Mouse (Mus musculus): Measurements from ENCODE around the gene Fes. TPM values are rescaled to one million over a fixed set of nuclear protein-coding genes. Genes with fewer than 3 reads are reported as not detected.

Gene Fes
- polyA plus RNA-seq, 1 experiment, result 0.69 TPM

DNA sequence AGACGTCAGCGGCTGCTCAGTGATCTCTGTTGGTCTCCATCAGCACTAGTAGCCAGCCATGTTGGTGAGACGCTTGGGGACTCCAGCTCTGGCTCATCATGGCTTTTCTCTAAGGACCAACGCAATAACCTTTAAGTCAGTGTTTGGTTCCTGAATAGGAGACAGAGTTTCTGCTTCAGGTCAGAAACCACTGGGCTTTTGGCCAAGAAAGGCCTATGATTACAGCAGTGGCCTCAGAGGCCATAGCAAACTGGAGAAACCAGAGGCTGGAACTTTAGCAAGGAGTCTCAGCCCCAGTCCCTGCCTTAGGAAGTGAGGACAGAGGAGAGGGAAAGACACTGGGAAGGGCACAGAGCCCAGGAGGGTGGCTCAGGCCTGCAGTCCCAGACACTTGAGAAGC, 32.8 kb upstream of the Fes start:
- H3K9me3 ChIP-seq (ENCODE audit: control insufficient read depth, low read length), result no peaks in the 10 kb centered on the region
- TF ChIP-seq TAL1 (IDR thresholded peaks at IDR 0.05; ENCODE audit: low read length), result no peak
- no peak for TF ChIP-seq GATA1 (IDR thresholded peaks at IDR 0.05; ENCODE audit: low read length)
- peaks cover 16% of the 10 kb centered on the region for H3K4me1 ChIP-seq (ENCODE audit: control insufficient read depth)

DNA sequence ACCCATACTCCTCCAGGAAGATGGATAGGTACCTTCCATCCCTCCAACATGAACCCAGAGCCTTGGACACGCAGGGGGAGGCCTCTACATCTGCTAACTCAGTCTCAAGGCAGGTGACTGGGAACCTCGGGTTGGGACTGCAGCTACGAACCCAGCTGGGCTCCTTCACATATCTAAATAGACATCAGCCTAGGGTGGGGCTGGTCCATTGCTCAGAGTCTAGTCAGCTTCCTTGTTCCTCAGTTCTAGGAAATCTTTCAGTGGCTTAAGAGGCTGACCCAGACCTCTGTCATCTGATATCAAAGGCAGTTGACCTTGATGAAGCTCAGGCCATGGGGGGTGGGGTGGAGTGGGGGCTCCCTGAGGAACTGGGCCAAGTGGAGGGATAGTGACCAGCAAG, 31.5 kb upstream of the Fes start:
- peaks cover 16% of the 10 kb centered on the region for H3K4me1 ChIP-seq (ENCODE audit: control insufficient read depth)
- TF ChIP-seq TAL1 (IDR thresholded peaks at IDR 0.05; ENCODE audit: low read length), result no peak
- no peak for TF ChIP-seq GATA1 (IDR thresholded peaks at IDR 0.05; ENCODE audit: low read length)
- H3K9me3 ChIP-seq (ENCODE audit: control insufficient read depth, low read length), result no peaks in the 10 kb centered on the region
- H3K27me3 ChIP-seq (ENCODE audit: control insufficient read depth), result no peaks in the 10 kb centered on the region
- H3K36me3 ChIP-seq (ENCODE audit: control insufficient read depth), result no peaks in the 10 kb centered on the region
- no peak overlapping the region for H3K4me3 ChIP-seq (replicated peaks)

More for the DNA sequence above, 32.8 kb upstream of the Fes start:
- no peak overlapping the region for H3K4me3 ChIP-seq (replicated peaks)
- no peaks in the 10 kb centered on the region for H3K27me3 ChIP-seq (ENCODE audit: control insufficient read depth)
- no peaks in the 10 kb centered on the region for H3K36me3 ChIP-seq (ENCODE audit: control insufficient read depth)

DNA sequence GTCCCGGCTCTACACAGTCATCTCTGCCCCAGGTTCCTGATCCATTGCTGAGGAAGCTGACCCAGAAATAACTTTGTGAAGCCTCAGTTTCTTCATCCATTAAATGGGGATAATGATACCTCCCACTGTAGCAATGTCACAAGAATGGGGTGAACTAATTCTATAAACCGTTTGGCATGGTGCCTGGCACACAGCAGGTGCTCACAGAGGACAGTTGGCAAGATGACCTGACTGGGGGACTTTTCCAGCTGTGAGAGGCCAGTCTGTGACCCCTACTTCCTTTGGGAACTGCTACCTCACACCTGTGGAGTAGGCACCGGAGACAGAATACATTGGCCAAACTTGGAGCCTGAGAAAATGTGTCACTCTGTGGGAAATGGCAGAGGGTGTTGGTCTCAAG, 30.3 kb upstream of the Fes start:
- Histone ChIP-seq H3K4me1 (ENCODE audit: control insufficient read depth) (peaks cover 15% of the 10 kb centered on the region), H3K27me3 (ENCODE audit: control insufficient read depth) (no peaks in the 10 kb centered on the region), H3K36me3 (ENCODE audit: control insufficient read depth) (no peaks in the 10 kb centered on the region), H3K4me3 (replicated peaks) (no peak overlapping the region), H3K9me3 (ENCODE audit: control insufficient read depth, low read length) (no peaks in the 10 kb centered on the region)
- TF ChIP-seq GATA1 (IDR thresholded peaks at IDR 0.05; ENCODE audit: low read length), result no peak
- TF ChIP-seq TAL1 (IDR thresholded peaks at IDR 0.05; ENCODE audit: low read length), result no peak

DNA sequence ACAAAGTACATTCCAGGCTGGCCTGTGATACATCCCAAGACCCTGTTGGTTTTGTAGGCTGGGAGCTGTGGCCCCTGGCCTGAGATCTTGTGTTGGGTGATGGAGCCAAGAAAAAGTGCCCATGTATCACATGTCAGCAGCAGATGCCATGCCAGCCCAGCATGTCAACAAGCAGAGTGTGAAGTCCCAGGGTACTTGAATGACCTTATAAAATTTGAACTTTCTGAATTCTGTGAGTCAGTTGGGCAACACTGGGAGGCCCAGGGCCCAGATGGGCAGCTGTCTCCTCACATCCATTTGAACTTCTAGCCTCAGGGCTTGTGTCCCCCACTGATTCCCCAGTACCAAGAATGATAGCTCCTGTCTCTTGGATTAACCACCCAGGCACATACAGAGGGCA, 29.9 kb upstream of the Fes start:
- no peak for TF ChIP-seq TAL1 (IDR thresholded peaks at IDR 0.05; ENCODE audit: low read length)
- Histone ChIP-seq H3K36me3 (ENCODE audit: control insufficient read depth) (no peaks in the 10 kb centered on the region), H3K9me3 (ENCODE audit: control insufficient read depth, low read length) (no peaks in the 10 kb centered on the region), H3K4me1 (ENCODE audit: control insufficient read depth) (peaks cover 10% of the 10 kb centered on the region), H3K27me3 (ENCODE audit: control insufficient read depth) (no peaks in the 10 kb centered on the region), H3K4me3 (replicated peaks) (no peak overlapping the region)

DNA sequence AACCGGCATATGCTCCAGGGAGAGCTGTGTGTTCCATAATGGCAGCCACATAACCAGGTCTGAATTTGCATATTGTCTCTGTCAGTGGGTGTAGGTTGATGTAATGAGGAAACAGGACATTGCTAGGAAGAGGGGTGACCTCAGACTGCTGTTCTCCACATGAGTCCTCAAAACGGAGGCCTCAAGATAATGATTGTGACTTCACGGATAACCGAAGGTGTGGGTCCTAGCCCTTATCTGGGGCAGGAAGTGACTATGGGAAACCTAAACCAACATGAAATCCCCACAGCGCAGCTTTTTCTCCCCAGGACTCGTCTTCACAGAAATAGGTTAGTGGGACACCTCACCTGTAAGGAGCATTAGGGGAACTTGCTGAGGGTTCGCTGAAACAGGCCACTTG, 29.2 kb upstream of the Fes start:
- Histone ChIP-seq H3K27me3 (ENCODE audit: control insufficient read depth) (no peaks in the 10 kb centered on the region), H3K36me3 (ENCODE audit: control insufficient read depth) (no peaks in the 10 kb centered on the region), H3K4me1 (ENCODE audit: control insufficient read depth) (peaks cover 10% of the 10 kb centered on the region), H3K9me3 (ENCODE audit: control insufficient read depth, low read length) (no peaks in the 10 kb centered on the region), H3K4me3 (replicated peaks) (no peak overlapping the region)
- TF ChIP-seq GATA1 (IDR thresholded peaks at IDR 0.05; ENCODE audit: low read length) (no peak), TAL1 (IDR thresholded peaks at IDR 0.05; ENCODE audit: low read length) (no peak)

- Histone ChIP-seq H3K9me3 (ENCODE audit: control insufficient read depth, low read length) (no peaks in the 10 kb centered on the region), H3K4me3 (replicated peaks) (no peak overlapping the region), H3K4me1 (ENCODE audit: control insufficient read depth) (peaks cover 10% of the 10 kb centered on the region), H3K27me3 (ENCODE audit: control insufficient read depth) (no peaks in the 10 kb centered on the region), H3K36me3 (ENCODE audit: control insufficient read depth) (no peaks in the 10 kb centered on the region)
- no peak for TF ChIP-seq GATA1 (IDR thresholded peaks at IDR 0.05; ENCODE audit: low read length)
- no peak for TF ChIP-seq TAL1 (IDR thresholded peaks at IDR 0.05; ENCODE audit: low read length)
Observed at GRCm38 (mm10) chr7:80414303-80414855, 26.6 kb upstream of the Fes start.

DNA sequence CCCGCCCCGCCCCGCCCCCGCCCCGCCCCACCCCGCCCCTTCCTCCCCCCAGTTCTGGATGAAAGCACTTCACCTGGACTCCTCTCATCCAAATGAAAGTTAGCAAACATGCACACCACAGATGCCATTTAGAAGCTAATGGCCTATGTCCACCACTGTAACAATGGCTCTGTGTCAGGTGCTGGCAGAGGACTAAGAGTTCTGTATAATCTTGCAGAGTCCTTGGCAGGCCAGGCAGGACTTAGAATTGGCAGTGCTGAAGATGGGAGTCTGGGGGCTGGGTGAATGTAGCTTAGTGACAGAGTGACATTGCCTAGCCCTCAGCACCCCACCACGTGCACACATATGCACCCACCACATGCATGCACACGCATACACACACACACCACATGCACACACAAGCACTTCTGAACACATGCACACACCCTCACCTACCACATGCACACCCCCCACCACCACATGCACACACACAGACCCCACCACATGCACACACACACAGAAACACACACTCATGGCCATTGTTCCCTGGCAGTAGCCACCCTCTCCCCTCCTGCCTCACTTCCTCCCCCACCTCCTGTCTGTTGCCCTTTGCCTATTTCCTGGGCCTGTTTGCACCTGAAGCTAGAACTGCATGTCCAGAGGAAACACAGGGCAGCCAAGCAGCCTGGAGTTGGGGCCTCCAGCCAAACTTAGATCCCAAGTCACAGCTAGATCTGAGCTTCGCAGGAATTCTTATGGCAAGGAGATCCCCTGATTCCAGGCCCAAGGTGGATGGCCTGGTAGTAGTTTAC, 26.0 kb upstream of the Fes start:
- Histone ChIP-seq H3K36me3 (ENCODE audit: control insufficient read depth) (no peaks in the 10 kb centered on the region), H3K4me1 (ENCODE audit: control insufficient read depth) (peaks cover 10% of the 10 kb centered on the region), H3K9me3 (ENCODE audit: control insufficient read depth, low read length) (no peaks in the 10 kb centered on the region), H3K4me3 (replicated peaks) (no peak overlapping the region), H3K27me3 (ENCODE audit: control insufficient read depth) (no peaks in the 10 kb centered on the region)
- TF ChIP-seq TAL1 (IDR thresholded peaks at IDR 0.05; ENCODE audit: low read length) (no peak), GATA1 (IDR thresholded peaks at IDR 0.05; ENCODE audit: low read length) (no peak)

DNA sequence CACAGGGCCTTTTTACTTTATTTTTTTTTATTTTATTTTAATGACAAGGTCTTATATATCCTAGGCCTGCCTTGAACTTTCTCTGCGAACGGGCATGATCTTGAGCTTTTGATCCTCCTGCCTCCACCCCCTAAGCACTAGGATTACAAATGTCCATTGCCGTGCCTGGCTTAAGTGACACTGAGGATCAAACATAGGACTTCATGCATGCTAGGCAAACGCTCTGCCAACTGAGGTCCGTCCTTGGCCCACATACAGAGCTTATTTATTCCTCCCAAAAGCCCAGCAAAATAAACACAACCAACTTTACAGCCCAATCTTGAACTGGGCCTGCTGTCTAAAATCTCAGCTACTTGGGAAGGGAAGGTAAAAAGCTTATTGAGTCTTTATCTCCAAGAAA, 25.0 kb upstream of the Fes start:
- Histone ChIP-seq H3K4me1 (ENCODE audit: control insufficient read depth) (peaks cover 6% of the 10 kb centered on the region), H3K9me3 (ENCODE audit: control insufficient read depth, low read length) (no peaks in the 10 kb centered on the region), H3K36me3 (ENCODE audit: control insufficient read depth) (no peaks in the 10 kb centered on the region), H3K4me3 (replicated peaks) (no peak overlapping the region), H3K27me3 (ENCODE audit: control insufficient read depth) (no peaks in the 10 kb centered on the region)
- no peak for TF ChIP-seq TAL1 (IDR thresholded peaks at IDR 0.05; ENCODE audit: low read length)
- no peak for TF ChIP-seq GATA1 (IDR thresholded peaks at IDR 0.05; ENCODE audit: low read length)

- Histone ChIP-seq H3K4me1 (ENCODE audit: control insufficient read depth) (peaks cover 5% of the 10 kb centered on the region), H3K27me3 (ENCODE audit: control insufficient read depth) (peaks cover 2% of the 10 kb centered on the region), H3K9me3 (ENCODE audit: control insufficient read depth, low read length) (no peaks in the 10 kb centered on the region), H3K4me3 (replicated peaks) (no peak overlapping the region), H3K36me3 (ENCODE audit: control insufficient read depth) (no peaks in the 10 kb centered on the region)
- TF ChIP-seq GATA1 (IDR thresholded peaks at IDR 0.05; ENCODE audit: low read length) (no peak), TAL1 (IDR thresholded peaks at IDR 0.05; ENCODE audit: low read length) (no peak)
Observed at GRCm38 (mm10) chr7:80412279-80412678, 24.5 kb upstream of the Fes start.
